Mouse (Mus musculus): Measurements from ENCODE around the gene Gramd1b.
A peak's percentile ranks its signal among the peaks of the same experiment; 100 is the strongest.
"Not testable (repeated sequence)": the region's sequence is repeated elsewhere in the genome, so short reads cannot be mapped to it uniquely, and the experiment has no call there.

The Gramd1b gene

GRCm38 (mm10) chr9:40509479-40509878 lies 21.7 kb downstream of the Gramd1b start:
- DNase-seq = no peak

- DNase-seq = no peak
These were observed 24.6 kb downstream of the Gramd1b start for GRCm38 (mm10) chr9:40506576-40506975.

- DNase-seq = no peak
These were observed 25.5 kb downstream of the Gramd1b start for GRCm38 (mm10) chr9:40505471-40506312.

- DNase-seq = no peak
These were observed 26.3 kb downstream of the Gramd1b start for GRCm38 (mm10) chr9:40504886-40505285.

- no peak for DNase-seq
These were observed 30.5 kb downstream of the Gramd1b start for GRCm38 (mm10) chr9:40500691-40501090.

- DNase-seq = not testable (repeated sequence)
These were observed 48.7 kb downstream of the Gramd1b start for GRCm38 (mm10) chr9:40482351-40483084.

GRCm38 (mm10) chr9:40481271-40481670 lies 49.9 kb downstream of the Gramd1b start:
- no peak for DNase-seq

- peak; percentile 53 for DNase-seq
These were observed 51.9 kb downstream of the Gramd1b start for GRCm38 (mm10) chr9:40479333-40479732.

- no peak for DNase-seq
These were observed 52.9 kb downstream of the Gramd1b start for GRCm38 (mm10) chr9:40478146-40478900.

GRCm38 (mm10) chr9:40477611-40478010 lies 53.6 kb downstream of the Gramd1b start:
- DNase-seq = no peak

GRCm38 (mm10) chr9:40476098-40476497 lies 55.1 kb downstream of the Gramd1b start:
- DNase-seq = no peak

GRCm38 (mm10) chr9:40472961-40473510 lies 58.1 kb downstream of the Gramd1b start:
- no peak for DNase-seq

- no peak for DNase-seq
These were observed 61.6 kb downstream of the Gramd1b start for GRCm38 (mm10) chr9:40469403-40470137.

- no peak for DNase-seq
These were observed 64.4 kb downstream of the Gramd1b start for GRCm38 (mm10) chr9:40466782-40467181.

- no peak for DNase-seq
These were observed 65.6 kb downstream of the Gramd1b start for GRCm38 (mm10) chr9:40465596-40465995.

GRCm38 (mm10) chr9:40462401-40462800 lies 68.8 kb downstream of the Gramd1b start:
- no peak for DNase-seq

GRCm38 (mm10) chr9:40460781-40461180 lies 70.4 kb downstream of the Gramd1b start:
- no peak for DNase-seq

GRCm38 (mm10) chr9:40459304-40460280 lies 71.6 kb downstream of the Gramd1b start:
- no peak for DNase-seq

GRCm38 (mm10) chr9:40458559-40459303 lies 72.5 kb downstream of the Gramd1b start:
- no peak for DNase-seq

GRCm38 (mm10) chr9:40457448-40457847 lies 73.7 kb downstream of the Gramd1b start:
- DNase-seq = no peak

Measured in embryo, embryonic 11 days (tissue).